Mouse (Mus musculus): ENCODE results near the gene Nfatc4. TPM values are rescaled to one million over a fixed set of nuclear protein-coding genes. Genes with fewer than 3 reads are reported as not detected.

Gene Nfatc4
- 25.9 and 33.7 TPM in 2 replicates for polyA plus RNA-seq (2014; fragmentation: Nextera tagmentation; extraction: Ambion mirVana)

DNA sequence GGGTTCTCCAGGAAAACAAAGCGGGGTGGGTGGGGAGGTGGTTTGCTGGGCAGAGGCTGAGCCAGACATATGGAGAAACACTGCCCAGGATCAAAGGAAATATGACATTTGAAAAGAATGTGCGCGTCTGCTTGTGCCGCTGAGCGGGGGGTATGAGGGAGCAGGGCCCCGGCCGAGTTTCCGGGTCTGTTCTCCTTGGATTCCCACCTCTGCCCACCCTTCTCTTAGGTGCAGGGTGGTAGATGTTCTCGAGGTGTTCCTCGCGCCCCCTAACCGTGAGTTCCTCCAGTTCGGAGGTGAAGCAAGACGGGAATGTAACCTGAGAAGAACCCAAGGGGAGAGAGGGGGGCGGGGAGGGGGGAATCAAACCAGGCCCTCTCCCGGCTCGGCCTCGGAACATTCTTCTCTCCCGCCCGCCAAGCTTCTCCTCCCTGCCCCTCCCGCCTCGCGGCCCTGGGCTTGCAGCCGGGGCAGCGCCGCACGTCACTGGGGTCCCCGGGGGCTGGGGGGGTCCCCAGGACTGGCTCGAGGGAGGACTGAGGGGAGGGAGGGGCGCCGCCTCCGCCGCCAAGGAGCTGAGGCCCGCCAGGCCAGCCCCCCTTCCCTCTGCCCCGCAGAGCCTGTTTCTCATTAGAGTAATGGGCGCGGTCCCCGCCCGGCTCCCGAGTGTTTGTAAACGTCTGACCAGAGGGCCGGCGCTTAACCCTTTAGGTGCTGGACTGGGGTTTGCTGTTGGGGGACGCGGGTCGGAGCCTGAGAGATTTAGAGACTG, at the start of gene Nfatc4:
Gene Nfatc4, plus strand, starts transcription at position 154 of the 772 bp plus-strand sequence.
- Histone ChIP-seq H3K9ac (ENCODE audit: low read length) (peak within 1 kb of the TSS; percentile 75), H3K9me3 (ENCODE audit: control insufficient read depth, low read length) (no peaks in the 10 kb centered on the region), H3K4me3 (ENCODE audit: low read depth, low read length) (peak within 1 kb of the TSS; percentile 54), H3K36me3 (ENCODE audit: control insufficient read depth, insufficient read depth, low read length) (no peaks in the 10 kb centered on the region), H3K4me2 (ENCODE audit: low read depth) (peak within 1 kb of the TSS; percentile 81), H3K27me3 (ENCODE audit: control insufficient read depth, insufficient read depth, low read length) (peaks cover 4% of the 10 kb centered on the region), H3K4me1 (ENCODE audit: control insufficient read depth, insufficient read depth, low read length) (peaks cover 7% of the 10 kb centered on the region), H3K27ac (ENCODE audit: low read depth, low read length) (peak within 1 kb of the TSS; percentile 81)
- DNase-seq (ENCODE audit: low spot score) (peak; percentile 93), ATAC-seq (ENCODE audit: insufficient read depth, low FRiP score, low TSS enrichment) (peak; percentile 75)
- WGBS: under 1% methylated on average over 36 of the region's 46 CpGs

DNA sequence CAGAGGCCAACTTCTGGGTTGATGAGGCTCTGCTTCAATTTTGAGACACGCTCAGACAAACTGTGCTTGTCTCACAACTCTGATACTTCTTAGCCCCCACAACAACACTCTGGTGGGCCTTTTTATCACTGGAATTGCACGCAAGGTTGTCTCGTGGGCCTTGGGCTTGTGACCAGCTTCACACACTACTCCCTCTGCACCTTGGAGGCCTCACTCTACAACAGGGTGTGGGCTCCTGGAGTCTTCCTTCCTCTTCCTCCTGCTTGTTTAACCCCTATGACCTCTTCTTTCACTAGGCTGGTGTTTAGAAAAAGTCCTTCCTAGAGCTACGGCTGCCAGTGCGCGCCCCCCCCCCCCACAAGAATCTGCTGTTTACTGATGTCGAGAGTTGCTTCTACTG, 46.2 kb upstream of the Nfatc4 start:
- WGBS: 70% methylated on average over 7 of the region's 7 CpGs
- Histone ChIP-seq H3K27ac (ENCODE audit: low read depth, low read length) (no peak overlapping the region), H3K4me1 (ENCODE audit: control insufficient read depth, insufficient read depth, low read length) (peaks cover 5% of the 10 kb centered on the region; the same call in 1 of the 2 replicates), H3K4me3 (ENCODE audit: low read depth, low read length) (no peak overlapping the region), H3K9ac (ENCODE audit: low read length) (no peak overlapping the region), H3K27me3 (ENCODE audit: control insufficient read depth, insufficient read depth, low read length) (peaks cover 4% of the 10 kb centered on the region; the same call in 1 of the 2 replicates), H3K36me3 (ENCODE audit: control insufficient read depth, insufficient read depth, low read length) (no peaks in the 10 kb centered on the region), H3K9me3 (ENCODE audit: control insufficient read depth, low read length) (no peaks in the 10 kb centered on the region), H3K4me2 (ENCODE audit: low read depth) (no peak overlapping the region)
- DNase-seq (ENCODE audit: low spot score) (no peak), ATAC-seq (ENCODE audit: insufficient read depth, low FRiP score, low TSS enrichment) (no peak)

DNA sequence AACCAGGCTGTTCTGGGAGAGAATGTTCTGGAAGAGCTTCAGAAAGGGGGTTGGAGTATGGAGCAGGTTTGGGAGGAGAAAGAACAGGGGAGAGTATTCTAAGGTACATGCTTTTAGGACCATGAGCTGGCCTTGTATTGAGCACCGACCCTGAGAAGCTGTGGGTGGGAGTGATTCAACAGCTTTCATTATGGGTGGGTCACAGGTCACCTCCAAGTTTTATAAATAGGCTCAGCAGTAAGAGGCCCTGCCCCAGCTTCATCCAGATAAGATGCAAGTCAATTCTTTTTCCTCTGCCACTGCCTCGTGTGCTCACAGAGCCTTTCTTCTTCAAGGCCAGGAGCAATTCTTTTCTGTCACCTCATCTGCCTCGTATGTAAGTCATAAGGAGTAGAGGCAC, 45.8 kb upstream of the Nfatc4 start:
- Histone ChIP-seq H3K9ac (ENCODE audit: low read length) (no peak overlapping the region), H3K9me3 (ENCODE audit: control insufficient read depth, low read length) (no peaks in the 10 kb centered on the region), H3K4me2 (ENCODE audit: low read depth) (no peak overlapping the region), H3K4me3 (ENCODE audit: low read depth, low read length) (no peak overlapping the region), H3K4me1 (ENCODE audit: control insufficient read depth, insufficient read depth, low read length) (peaks cover 5% of the 10 kb centered on the region; the same call in 1 of the 2 replicates), H3K27ac (ENCODE audit: low read depth, low read length) (no peak overlapping the region), H3K36me3 (ENCODE audit: control insufficient read depth, insufficient read depth, low read length) (no peaks in the 10 kb centered on the region), H3K27me3 (ENCODE audit: control insufficient read depth, insufficient read depth, low read length) (peaks cover 8% of the 10 kb centered on the region)
- DNase-seq (ENCODE audit: low spot score) (no peak), ATAC-seq (ENCODE audit: insufficient read depth, low FRiP score, low TSS enrichment) (no peak)
- whole genome bisulfite sequencing: 55% methylated on average over 3 of the region's 3 CpGs

DNA sequence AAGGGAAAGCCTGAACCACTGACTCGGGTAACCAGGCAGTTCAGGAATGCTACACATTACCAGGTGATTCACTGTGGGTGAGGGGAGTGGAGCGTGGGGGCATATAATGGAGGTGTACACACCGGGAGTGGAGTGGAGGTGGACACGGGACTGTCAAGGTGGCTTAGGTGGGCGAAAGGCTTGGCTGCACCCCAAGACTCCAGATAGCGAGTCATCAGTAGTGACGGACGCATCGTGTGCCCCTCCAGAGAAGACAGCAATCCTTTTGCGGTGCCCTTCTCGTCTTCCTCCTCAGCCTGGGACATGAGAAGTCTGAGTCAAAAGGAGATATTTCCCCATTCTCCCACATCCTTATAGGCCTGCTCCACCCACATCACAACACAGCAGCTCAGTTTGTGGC, 45.1 kb upstream of the Nfatc4 start:
- H3K4me3 ChIP-seq (ENCODE audit: low read depth, low read length): no peak overlapping the region
- no peak overlapping the region for H3K4me2 ChIP-seq (ENCODE audit: low read depth)
- H3K9me3 ChIP-seq (ENCODE audit: control insufficient read depth, low read length): no peaks in the 10 kb centered on the region
- H3K27me3 ChIP-seq (ENCODE audit: control insufficient read depth, insufficient read depth, low read length): peaks cover 15% of the 10 kb centered on the region
- H3K27ac ChIP-seq (ENCODE audit: low read depth, low read length): no peak overlapping the region
- DNase-seq (ENCODE audit: low spot score) (no peak), ATAC-seq (ENCODE audit: insufficient read depth, low FRiP score, low TSS enrichment) (no peak)
- H3K9ac ChIP-seq (ENCODE audit: low read length): no peak overlapping the region
- H3K36me3 ChIP-seq (ENCODE audit: control insufficient read depth, insufficient read depth, low read length): no peaks in the 10 kb centered on the region
- H3K4me1 ChIP-seq (ENCODE audit: control insufficient read depth, insufficient read depth, low read length): peaks cover 5% of the 10 kb centered on the region; the same call in 1 of the 2 replicates
- WGBS: 91% methylated on average over 11 of the region's 11 CpGs

DNA sequence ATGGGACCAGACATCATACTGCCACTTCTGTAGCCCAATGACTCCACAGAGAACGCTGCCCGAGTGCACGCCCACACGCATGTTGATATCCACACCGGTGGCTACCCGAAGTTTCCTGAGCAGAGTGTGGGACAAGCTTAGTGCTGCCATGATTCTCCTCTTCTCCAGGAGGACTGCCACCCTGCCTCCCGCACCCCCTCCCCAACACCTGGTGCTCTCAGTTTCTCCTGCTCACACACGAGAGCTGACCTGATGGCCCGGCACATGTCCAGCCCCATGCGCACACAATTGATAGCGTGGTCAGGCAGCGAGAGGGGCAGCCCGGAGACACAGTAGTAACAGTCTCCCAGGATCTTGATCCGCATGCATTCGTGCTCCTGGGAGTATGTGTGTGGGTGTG, 44.3 kb upstream of the Nfatc4 start:
- DNase-seq (ENCODE audit: low spot score): no peak
- Histone ChIP-seq H3K4me1 (ENCODE audit: control insufficient read depth, insufficient read depth, low read length) (peaks cover 5% of the 10 kb centered on the region; the same call in 1 of the 2 replicates), H3K27me3 (ENCODE audit: control insufficient read depth, insufficient read depth, low read length) (peaks cover 23% of the 10 kb centered on the region), H3K4me3 (ENCODE audit: low read depth, low read length) (no peak overlapping the region), H3K36me3 (ENCODE audit: control insufficient read depth, insufficient read depth, low read length) (no peaks in the 10 kb centered on the region), H3K4me2 (ENCODE audit: low read depth) (no peak overlapping the region), H3K9ac (ENCODE audit: low read length) (no peak overlapping the region), H3K27ac (ENCODE audit: low read depth, low read length) (no peak overlapping the region), H3K9me3 (ENCODE audit: control insufficient read depth, low read length) (no peaks in the 10 kb centered on the region)
- no peak for ATAC-seq (ENCODE audit: insufficient read depth, low FRiP score, low TSS enrichment)
- 91% methylated on average over 15 of the region's 15 CpGs for WGBS

DNA sequence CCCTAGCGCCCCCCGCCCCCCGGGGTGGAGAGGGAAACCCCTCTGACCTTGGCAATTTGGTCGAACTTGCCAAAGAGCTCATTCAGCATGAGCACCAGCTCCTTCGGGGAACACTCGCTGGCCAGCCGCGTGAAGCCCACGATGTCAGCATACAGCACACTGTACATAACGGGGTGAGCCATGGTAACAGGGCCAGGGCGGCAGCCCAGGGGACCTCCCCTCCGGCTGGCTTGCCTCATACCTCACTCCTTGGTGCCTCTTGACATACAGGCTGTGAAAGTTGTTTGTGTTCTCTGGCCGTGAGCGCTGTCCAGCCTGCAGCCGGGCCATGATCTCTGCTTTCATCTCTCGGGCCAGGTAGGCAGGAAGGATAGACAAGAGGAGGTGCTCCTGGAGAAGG, 43.3 kb upstream of the Nfatc4 start:
- WGBS: 71% methylated on average over 16 of the region's 16 CpGs
- no peak overlapping the region for H3K4me3 ChIP-seq (ENCODE audit: low read depth, low read length)
- no peak for DNase-seq (ENCODE audit: low spot score)

DNA sequence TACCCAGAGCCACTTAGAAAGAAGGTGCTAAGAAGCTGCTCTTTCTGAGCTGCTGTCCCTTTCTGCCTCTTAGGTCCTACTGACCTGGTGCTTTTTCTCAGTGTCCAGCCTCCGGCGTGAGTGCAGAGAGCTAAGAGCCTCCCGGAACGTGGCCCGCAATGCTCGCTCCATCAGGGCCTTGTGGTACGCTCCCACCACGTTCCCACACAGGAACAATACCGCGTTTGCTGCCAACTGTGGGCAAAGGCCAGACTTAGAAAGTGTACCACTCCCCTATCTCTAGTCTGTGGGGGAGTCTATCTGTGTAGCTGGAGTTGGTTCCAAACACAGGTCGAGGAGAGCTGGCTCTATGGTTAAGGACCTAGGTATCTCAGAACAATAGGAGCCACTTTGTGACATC, 42.2 kb upstream of the Nfatc4 start:
- Histone ChIP-seq H3K36me3 (ENCODE audit: control insufficient read depth, insufficient read depth, low read length) (no peaks in the 10 kb centered on the region), H3K9ac (ENCODE audit: low read length) (no peak overlapping the region), H3K4me1 (ENCODE audit: control insufficient read depth, insufficient read depth, low read length) (peaks cover 5% of the 10 kb centered on the region; the same call in 1 of the 2 replicates), H3K4me2 (ENCODE audit: low read depth) (no peak overlapping the region), H3K27ac (ENCODE audit: low read depth, low read length) (no peak overlapping the region), H3K27me3 (ENCODE audit: control insufficient read depth, insufficient read depth, low read length) (peaks cover 43% of the 10 kb centered on the region), H3K4me3 (ENCODE audit: low read depth, low read length) (no peak overlapping the region), H3K9me3 (ENCODE audit: control insufficient read depth, low read length) (no peaks in the 10 kb centered on the region)
- ATAC-seq (ENCODE audit: insufficient read depth, low FRiP score, low TSS enrichment) (no peak), DNase-seq (ENCODE audit: low spot score) (no peak)
- whole genome bisulfite sequencing: 82% methylated on average over 11 of the region's 11 CpGs

More for the DNA sequence above, 43.3 kb upstream of the Nfatc4 start:
- Histone ChIP-seq H3K27me3 (ENCODE audit: control insufficient read depth, insufficient read depth, low read length) (peaks cover 33% of the 10 kb centered on the region), H3K36me3 (ENCODE audit: control insufficient read depth, insufficient read depth, low read length) (no peaks in the 10 kb centered on the region), H3K4me1 (ENCODE audit: control insufficient read depth, insufficient read depth, low read length) (peaks cover 5% of the 10 kb centered on the region; the same call in 1 of the 2 replicates), H3K9ac (ENCODE audit: low read length) (no peak overlapping the region), H3K9me3 (ENCODE audit: control insufficient read depth, low read length) (no peaks in the 10 kb centered on the region), H3K4me2 (ENCODE audit: low read depth) (no peak overlapping the region), H3K27ac (ENCODE audit: low read depth, low read length) (no peak overlapping the region)
- no peak for ATAC-seq (ENCODE audit: insufficient read depth, low FRiP score, low TSS enrichment)

DNA sequence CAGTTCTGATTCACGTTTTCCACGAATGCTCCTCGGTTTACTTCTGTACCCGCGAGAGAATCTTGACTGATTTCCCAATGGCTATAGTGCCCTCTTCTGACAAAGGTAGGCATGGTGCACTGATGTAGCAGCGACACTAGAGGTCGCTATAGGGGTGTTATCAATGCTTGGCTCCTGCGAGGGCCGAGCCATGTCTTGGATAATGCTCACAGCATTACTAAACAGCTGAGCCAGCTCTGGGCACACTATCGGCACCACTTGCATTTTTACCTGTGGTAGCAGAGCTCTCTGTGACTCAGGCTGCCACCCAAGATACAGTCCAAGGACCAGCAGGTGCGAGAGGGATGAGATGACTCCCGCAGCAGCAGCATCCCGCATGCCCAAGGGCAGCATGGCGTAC, 41.6 kb upstream of the Nfatc4 start:
- Histone ChIP-seq H3K27ac (ENCODE audit: low read depth, low read length) (no peak overlapping the region), H3K4me2 (ENCODE audit: low read depth) (peak overlapping the region; percentile 23), H3K9ac (ENCODE audit: low read length) (0 out of 2 replicates have a peak overlapping the region, but pooled peaks have one; percentile 11), H3K4me1 (ENCODE audit: control insufficient read depth, insufficient read depth, low read length) (peaks cover 5% of the 10 kb centered on the region; the same call in 1 of the 2 replicates), H3K9me3 (ENCODE audit: control insufficient read depth, low read length) (no peaks in the 10 kb centered on the region), H3K36me3 (ENCODE audit: control insufficient read depth, insufficient read depth, low read length) (no peaks in the 10 kb centered on the region), H3K27me3 (ENCODE audit: control insufficient read depth, insufficient read depth, low read length) (peaks cover 44% of the 10 kb centered on the region), H3K4me3 (ENCODE audit: low read depth, low read length) (no peak overlapping the region)
- ATAC-seq (ENCODE audit: insufficient read depth, low FRiP score, low TSS enrichment): no peak; the same call in 1 of the 2 replicates
- DNase-seq (ENCODE audit: low spot score): peak; percentile 73
- WGBS: 17% methylated on average over 14 of the region's 14 CpGs
